In genomic region chr12:98575195-98575887, GRCm38 (mm10) we compare ENCODE assay signal across 8 mouse cellular contexts. TPM values are rescaled to one million over a fixed set of nuclear protein-coding genes. Genes with fewer than 3 reads are reported as not detected.
DNase-seq lines count a peak whose midpoint lies in the region; ATAC-seq and TF ChIP-seq lines count a peak whose summit lies in the region.

No protein-coding gene starts in this region.

- H3K4me1 ChIP-seq in lung, embryonic 14.5 days (ENCODE audit: insufficient read depth): no peaks in the 10 kb centered on the region
- no peaks in the 10 kb centered on the region for H3K4me1 ChIP-seq in lung, adult 2 months (ENCODE audit: control insufficient read depth, insufficient read depth, low read length)
- peaks cover 22% of the 10 kb centered on the region for H3K4me1 ChIP-seq in forebrain, embryonic 11.5 days (replicated peaks; ENCODE audit: control insufficient read depth, insufficient read depth, low read length)
- H3K4me1 ChIP-seq in limb, embryonic 14.5 days (ENCODE audit: control insufficient read depth, insufficient read depth, low read length): no peaks in the 10 kb centered on the region
- H3K4me1 ChIP-seq in small intestine, adult 2 months (ENCODE audit: control insufficient read depth, insufficient read depth, insufficient read length, low read length): no peaks in the 10 kb centered on the region

- peaks cover 66% of the 10 kb centered on the region for H3K27me3 ChIP-seq in lung, embryonic 14.5 days (ENCODE audit: insufficient read depth, low read length)
- H3K27me3 ChIP-seq in forebrain, embryonic 11.5 days (ENCODE audit: control insufficient read depth, insufficient read depth, low read length): no peaks in the 10 kb centered on the region
- peaks cover 71% of the 10 kb centered on the region for H3K27me3 ChIP-seq in limb, embryonic 14.5 days (ENCODE audit: control insufficient read depth, insufficient read depth, low read length)
- peaks cover 41% of the 10 kb centered on the region for H3K27me3 ChIP-seq in small intestine, adult 2 months (ENCODE audit: control insufficient read depth, insufficient read depth, low read length)

- intact Hi-C loops in left cerebral cortex, postnatal 4 days (cut with DNase I): no loop called here

- ATAC-seq in lung, embryonic 14.5 days (ENCODE audit: insufficient read depth): peak; percentile 19; the same call in 1 of the 2 replicates
- ATAC-seq in forebrain, embryonic 11.5 days (replicated peaks; ENCODE audit: low FRiP score): no peak
- ATAC-seq in limb, embryonic 14.5 days (ENCODE audit: low FRiP score, low read depth): no peak

- 13% methylated on average over 16 of the region's 17 CpGs for WGBS in lung, embryonic 14.5 days
- 11% methylated on average over 17 of the region's 17 CpGs for WGBS in lung, adult 2 months
- WGBS in forebrain, embryonic 11.5 days: 8% methylated on average over 17 of the region's 17 CpGs
- WGBS in limb, embryonic 14.5 days: 11% methylated on average over 17 of the region's 17 CpGs
- 11% methylated on average over 17 of the region's 17 CpGs for WGBS in small intestine, adult 2 months

- peak overlapping the region; percentile 99 for H3K4me2 ChIP-seq in lung, embryonic 14.5 days
- H3K4me2 ChIP-seq in forebrain, embryonic 11.5 days (ENCODE audit: low read depth, low read length, severe bottlenecking): peak overlapping the region; percentile 81
- peak overlapping the region; percentile 98 for H3K4me2 ChIP-seq in limb, embryonic 14.5 days (replicated peaks; ENCODE audit: low read depth, low read length, severe bottlenecking)

- no peak for DNase-seq in lung, embryonic 14.5 days
- DNase-seq in lung, adult 2 months: no peak
- no peak for DNase-seq in forebrain, embryonic 11.5 days (ENCODE audit: low spot score)
- DNase-seq in limb, embryonic 14.5 days (ENCODE audit: low spot score): no peak
- DNase-seq in kidney, adult 11 months: no peak
- DNase-seq in cerebellum, adult 11 months: no peak
- no peak for DNase-seq in left cerebral cortex, postnatal 4 days

- no peaks in the 10 kb centered on the region for H3K9me3 ChIP-seq in lung, embryonic 14.5 days (ENCODE audit: low read depth, low read length)
- no peaks in the 10 kb centered on the region for H3K9me3 ChIP-seq in forebrain, embryonic 11.5 days (ENCODE audit: control insufficient read depth, low read length)
- no peaks in the 10 kb centered on the region for H3K9me3 ChIP-seq in limb, embryonic 14.5 days (ENCODE audit: control insufficient read depth, low read length)

- H3K27ac ChIP-seq in lung, embryonic 14.5 days (ENCODE audit: low read depth): no peak overlapping the region
- peak overlapping the region; percentile 88 for H3K27ac ChIP-seq in forebrain, embryonic 11.5 days (ENCODE audit: low read depth, low read length)
- no peak overlapping the region for H3K27ac ChIP-seq in limb, embryonic 14.5 days (replicated peaks; ENCODE audit: low read depth, low read length)
- H3K27ac ChIP-seq in small intestine, adult 2 months (ENCODE audit: insufficient read depth, low read depth, low read length): no peak overlapping the region

- H3K36me3 ChIP-seq in lung, embryonic 14.5 days (ENCODE audit: insufficient read depth): no peaks in the 10 kb centered on the region
- no peaks in the 10 kb centered on the region for H3K36me3 ChIP-seq in forebrain, embryonic 11.5 days (ENCODE audit: control insufficient read depth, insufficient read depth, low read length)
- H3K36me3 ChIP-seq in limb, embryonic 14.5 days (ENCODE audit: control insufficient read depth, insufficient read depth, low read length): no peaks in the 10 kb centered on the region
- H3K36me3 ChIP-seq in small intestine, adult 2 months (ENCODE audit: control insufficient read depth, insufficient read depth, low read length): no peaks in the 10 kb centered on the region

- TF ChIP-seq CTCF in lung, embryonic 14.5 days (IDR thresholded peaks at IDR 0.05; ENCODE audit: low read depth): no peak
- no peak for TF ChIP-seq CTCF in lung, adult 2 months (IDR thresholded peaks at IDR 0.05; ENCODE audit: insufficient read depth, low read length)
- TF ChIP-seq CTCF in small intestine, adult 2 months (IDR thresholded peaks at IDR 0.05; ENCODE audit: extremely low read depth, insufficient read length, insufficient replicate concordance, low read depth, low read length): no peak

- no peak for TF ChIP-seq POLR2A in lung, adult 2 months (IDR thresholded peaks at IDR 0.05; ENCODE audit: borderline replicate concordance, extremely low read depth, low read depth, low read length)
- TF ChIP-seq POLR2A in limb, embryonic 14.5 days (IDR thresholded peaks at IDR 0.05; ENCODE audit: borderline replicate concordance, extremely low read depth, insufficient read depth, insufficient read length): no peak
- no peak for TF ChIP-seq POLR2A in small intestine, adult 2 months (IDR thresholded peaks at IDR 0.05; ENCODE audit: low read depth, low read length)

- H3K9ac ChIP-seq in lung, embryonic 14.5 days: no peak overlapping the region; the same call in 1 of the 2 replicates
- H3K9ac ChIP-seq in forebrain, embryonic 11.5 days (ENCODE audit: low read length): peak overlapping the region; percentile 91
- peak overlapping the region; percentile 47; the same call in 1 of the 2 replicates for H3K9ac ChIP-seq in limb, embryonic 14.5 days (ENCODE audit: low read depth, low read length, severe bottlenecking)

- H3K4me3 ChIP-seq in lung, embryonic 14.5 days (ENCODE audit: low read depth, low read length): peak overlapping the region; percentile 58
- H3K4me3 ChIP-seq in lung, adult 2 months (replicated peaks; ENCODE audit: extremely low read depth, low read depth, low read length): no peak overlapping the region
- H3K4me3 ChIP-seq in forebrain, embryonic 11.5 days (ENCODE audit: low read depth, low read length): peak overlapping the region; percentile 76
- peak overlapping the region; percentile 67 for H3K4me3 ChIP-seq in limb, embryonic 14.5 days (replicated peaks; ENCODE audit: low read length)
- peak overlapping the region; percentile 62 for H3K4me3 ChIP-seq in small intestine, adult 2 months (ENCODE audit: low read depth, low read length)

RNA-seq across cellular contexts. Expression of gene Kcnk10, which starts 2.8 kb away (rescaled TPM):
- 0.03 TPM in 1 of 2 replicates, not detected in the other for polyA plus RNA-seq in lung, embryonic 14.5 days (2014; fragmentation: Nextera tagmentation; extraction: Ambion mirVana)
- 0.01 and 0.08 TPM in 2 replicates for polyA plus RNA-seq in lung, adult 2 months (2012; rRNA removed)
- 38.5 and 39.2 TPM in 2 replicates for polyA plus RNA-seq in forebrain, embryonic 11.5 days (2014; fragmentation: Nextera tagmentation; extraction: Ambion mirVana)
- polyA plus RNA-seq in limb, embryonic 14.5 days (2012; rRNA removed): 0.08 and 0.14 TPM in 2 replicates
- 0.11 TPM in 1 of 2 replicates, not detected in the other for polyA plus RNA-seq in limb, embryonic 14.5 days (2014; fragmentation: Nextera tagmentation; extraction: Ambion mirVana)
- polyA plus RNA-seq in small intestine, adult 2 months (2012; rRNA removed): 0.32 and 1.5 TPM in 2 replicates
- total RNA-seq in left cerebral cortex, postnatal 4 days (2021): 10 to 100 TPM; 78.7 to 81.0 TPM

RNA-seq across cellular contexts. Expression of gene Spata7, which starts 52.6 kb away (rescaled TPM):
- polyA plus RNA-seq in lung, embryonic 14.5 days (2014; fragmentation: Nextera tagmentation; extraction: Ambion mirVana): 16.7 and 18.5 TPM in 2 replicates
- polyA plus RNA-seq in lung, adult 2 months (2012; rRNA removed): 2.5 and 4.1 TPM in 2 replicates
- 26.0 and 26.6 TPM in 2 replicates for polyA plus RNA-seq in forebrain, embryonic 11.5 days (2014; fragmentation: Nextera tagmentation; extraction: Ambion mirVana)
- 7.7 and 8.4 TPM in 2 replicates for polyA plus RNA-seq in limb, embryonic 14.5 days (2012; rRNA removed)
- polyA plus RNA-seq in limb, embryonic 14.5 days (2014; fragmentation: Nextera tagmentation; extraction: Ambion mirVana): 12.5 and 15.3 TPM in 2 replicates
- polyA plus RNA-seq in small intestine, adult 2 months (2012; rRNA removed): 0.33 and 0.44 TPM in 2 replicates
- 10 to 100 TPM; 33.6 to 36.7 TPM for total RNA-seq in left cerebral cortex, postnatal 4 days (2021)

Comparison
In these comparisons a context has a peak if more than half of its experiments do, and no peak if none do; other contexts are left out.
1. RNA of gene Kcnk10, which starts 2.8 kb away (polyA plus RNA-seq): 38.5 to 39.2 TPM in forebrain, embryonic 11.5 days; 0.32 to 1.5 TPM in small intestine, adult 2 months, 0.08 to 0.14 TPM in limb, embryonic 14.5 days, 0.03 TPM in lung, embryonic 14.5 days and 0.01 to 0.08 TPM in lung, adult 2 months; every median in the first group is over 10 times any median in the second.
2. Peak in every context shown above with its lines, with median percentiles within 50 percentile points of each other: H3K4me2 ChIP-seq.